Mouse (Mus musculus) cortical plate, adult 2 months (tissue): ENCODE measurements at regions not wholly inside any gene's neighbourhood (a gene's known extent, or its start where the extent isn't known, plus 50 kb on each side); places are given as distances from the start of the nearest gene placed in this dataset.

Experiments used
- CTCF ChIP-seq: fragments of 200-500 bp; IDR thresholded peaks from 2 replicates; pipeline ENCODE4 v1.5.1; 2011; ENCODE audit warnings: mild to moderate bottlenecking, control low read depth, low read length; ENCODE audit not compliant: insufficient read depth; ENCODE audit errors: extremely low read depth
- POLR2A ChIP-seq: fragments of 200-500 bp; IDR thresholded peaks from 2 replicates; pipeline ENCODE4 v1.6.1; 2011; ENCODE audit warnings: mild to moderate bottlenecking, low read length, control low read depth; ENCODE audit not compliant: insufficient read depth; ENCODE audit errors: extremely low read depth

- no peak for TF ChIP-seq CTCF
- TF ChIP-seq POLR2A, result no peak
Observed at GRCm38 (mm10) chr7:133503946-133504345, 98.0 kb downstream of the Tex36 start.
